Mouse (Mus musculus) kidney, embryonic 14.5 days (tissue): ENCODE measurements around the gene Angptl8. TPM values are rescaled to one million over a fixed set of nuclear protein-coding genes. Genes with fewer than 3 reads are reported as not detected.
A peak's percentile ranks its signal among the peaks of the same experiment; 100 is the strongest.
"Not testable (repeated sequence)": the region's sequence is repeated elsewhere in the genome, so short reads cannot be mapped to it uniquely, and the experiment has no call there.

Experiments
- ATAC-seq: fragments of 200-750 bp; cut with Nextera tagmentation; 2 replicates; pipeline ENCODE4 v1.8.0; 2017; ENCODE audit warnings: moderate number of reproducible peaks, mild to moderate bottlenecking, moderate TSS enrichment, moderate library complexity; ENCODE audit not compliant: low FRiP score, low TSS enrichment
- H3K27ac ChIP-seq: fragments of 300-500 bp; sonication (generic); 2 replicates; pipeline ENCODE4 v1.5.1; 2014; ENCODE audit warnings: low read depth, mild to moderate bottlenecking, low read length, moderate library complexity, mixed read lengths
- H3K27me3 ChIP-seq: fragments of 300-500 bp; sonication (generic); 2 replicates; pipeline ENCODE4 v1.6.1; 2014; ENCODE audit warnings: mild to moderate bottlenecking, low read length; ENCODE audit not compliant: control insufficient read depth, insufficient read depth
- H3K36me3 ChIP-seq: fragments of 300-500 bp; sonication (generic); 2 replicates; pipeline ENCODE4 v1.6.1; 2014; ENCODE audit warnings: low read length, mixed read lengths; ENCODE audit not compliant: control insufficient read depth, insufficient read depth
- H3K4me1 ChIP-seq: fragments of 300-500 bp; sonication (generic); 2 replicates; pipeline ENCODE4 v1.6.1; 2014; ENCODE audit warnings: low read length, mixed read lengths; ENCODE audit not compliant: control insufficient read depth, insufficient read depth
- H3K4me2 ChIP-seq: fragments of 300-500 bp; sonication (generic); replicated peaks from 2 replicates; pipeline ENCODE4 v1.6.1; 2014; ENCODE audit warnings: low read depth, mild to moderate bottlenecking, low read length
- H3K4me3 ChIP-seq: fragments of 300-500 bp; sonication (generic); 2 replicates; pipeline ENCODE4 v1.5.1; 2014; ENCODE audit warnings: mild to moderate bottlenecking, low read length
- H3K9ac ChIP-seq: fragments of 300-500 bp; sonication (generic); 2 replicates; pipeline ENCODE4 v1.6.1; 2014; ENCODE audit warnings: low read depth, mild to moderate bottlenecking, low read length, moderate library complexity
- H3K9me3 ChIP-seq: fragments of 300-500 bp; sonication (generic); 2 replicates; pipeline ENCODE4 v1.6.1; 2016; ENCODE audit warnings: low read length; ENCODE audit not compliant: control insufficient read depth
- WGBS: fragments of 180-500 bp; shearing (Covaris S2); extraction: QIAGEN DNeasy Blood & Tissue Kit; methylation state at CpG from one replicate; pipeline ENCODE4 v1.1.7; 2014; 5-methylcytosine and 5-hydroxymethylcytosine counted together
- polyA plus RNA-seq: library from polyadenylated mRNA; unstranded; fragments of >200 nt; fragmentation: Nextera tagmentation; extraction: Ambion mirVana; gene quantifications from 2 replicates; pipeline ENCODE4 v1.2.1, GENCODE M21; 2014

The Angptl8 gene
- 2.6 and 3.4 TPM in 2 replicates for polyA plus RNA-seq

DNA sequence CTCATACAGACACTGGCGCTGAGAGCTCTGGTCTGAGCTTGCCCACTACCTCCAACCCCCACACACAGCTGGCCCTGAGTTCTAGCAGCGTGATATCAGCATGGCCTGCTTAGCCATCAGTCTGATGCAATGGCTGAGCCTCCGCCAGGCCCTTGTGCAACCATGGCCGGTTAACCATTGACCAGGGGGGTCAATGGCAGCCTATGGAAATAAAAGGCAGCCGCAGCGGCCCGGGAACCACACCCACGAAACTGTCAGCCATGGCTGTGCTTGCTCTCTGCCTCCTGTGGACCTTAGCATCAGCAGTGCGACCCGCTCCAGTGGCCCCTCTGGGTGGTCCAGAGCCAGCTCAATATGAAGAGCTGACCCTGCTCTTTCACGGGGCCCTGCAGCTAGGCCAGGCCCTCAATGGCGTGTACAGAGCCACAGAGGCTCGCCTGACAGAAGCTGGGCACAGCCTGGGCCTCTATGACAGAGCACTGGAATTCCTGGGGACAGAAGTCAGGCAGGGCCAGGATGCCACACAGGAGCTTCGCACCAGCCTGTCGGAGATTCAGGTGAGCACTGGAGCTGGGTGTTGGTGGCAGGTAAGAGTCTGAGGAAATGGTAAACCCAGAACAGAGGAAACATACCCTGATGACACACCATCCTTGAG, at the start of gene Angptl8:
TSS of gene Angptl8 (plus strand) at position 253 of the 655 bp plus-strand sequence.
- peaks cover 49% of the 10 kb centered on the region for H3K36me3 ChIP-seq
- 72% methylated on average over 15 of the region's 15 CpGs for WGBS

DNA sequence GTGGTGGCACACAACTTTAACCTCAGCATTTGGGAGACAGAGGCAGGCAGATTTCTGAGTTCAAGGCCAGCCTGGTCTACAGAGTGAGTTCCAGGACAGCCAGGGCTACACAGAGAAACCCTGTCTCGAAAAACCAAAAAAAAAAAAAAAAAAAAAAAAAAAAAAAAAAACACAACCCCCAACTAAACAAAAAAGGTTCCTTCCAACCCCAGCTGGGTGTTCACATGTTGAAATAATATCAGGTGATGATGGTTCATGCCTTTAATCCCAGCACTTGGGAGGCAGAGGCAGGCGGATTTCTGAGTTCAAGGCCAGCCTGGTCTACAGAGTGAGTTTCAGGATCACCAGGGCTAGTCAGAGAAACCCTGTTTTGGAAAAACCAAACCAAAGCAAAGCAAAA, 49.0 kb upstream of the Angptl8 start:
- H3K9me3 ChIP-seq, H3K4me1 ChIP-seq, H3K4me3 ChIP-seq, H3K27me3 ChIP-seq, ATAC-seq, H3K27ac ChIP-seq, H3K4me2 ChIP-seq, H3K9ac ChIP-seq: not testable (repeated sequence)
- H3K36me3 ChIP-seq = peaks cover 69% of the 10 kb centered on the region
- WGBS = 76% methylated on average over 1 of the region's 2 CpGs

More for the DNA sequence above, at the start of gene Angptl8:
- Histone ChIP-seq H3K27ac (peak within 1 kb of the TSS; percentile 49; the same call in 1 of the 2 replicates), H3K27me3 (no peaks in the 10 kb centered on the region), H3K4me3 (no peak within 1 kb of the TSS), H3K9ac (0 out of 2 replicates have a peak within 1 kb of the TSS, but pooled peaks have one; percentile 28), H3K9me3 (no peaks in the 10 kb centered on the region), H3K4me1 (no peaks in the 10 kb centered on the region), H3K4me2 (no peak within 1 kb of the TSS)
- peak; percentile 47; the same call in 1 of the 2 replicates for ATAC-seq

GRCm38 (mm10) chr9:21786906-21787305, 48.4 kb upstream of the Angptl8 start:
- Histone ChIP-seq H3K36me3 (peaks cover 74% of the 10 kb centered on the region), H3K27me3 (no peaks in the 10 kb centered on the region), H3K9me3 (no peaks in the 10 kb centered on the region), H3K27ac (peak overlapping the region; percentile 30; the same call in 1 of the 2 replicates), H3K4me1 (0 out of 2 replicates have a peak, but pooled peaks cover 6% of the 10 kb centered on the region), H3K4me3 (no peak overlapping the region), H3K9ac (no peak overlapping the region), H3K4me2 (no peak overlapping the region)
- peak; percentile 58 for ATAC-seq
- 14% methylated on average over 6 of the region's 6 CpGs for WGBS

- no peak overlapping the region for H3K4me2 ChIP-seq
- H3K9me3 ChIP-seq = no peaks in the 10 kb centered on the region
- H3K27me3 ChIP-seq = no peaks in the 10 kb centered on the region
- peaks cover 77% of the 10 kb centered on the region for H3K36me3 ChIP-seq
- H3K9ac ChIP-seq = no peak overlapping the region
- H3K4me1 ChIP-seq = peaks cover 9% of the 10 kb centered on the region; the same call in 1 of the 2 replicates
- ATAC-seq = no peak
- no peak overlapping the region for H3K27ac ChIP-seq
- 57% methylated on average over 5 of the region's 5 CpGs for WGBS
- H3K4me3 ChIP-seq = no peak overlapping the region
These were observed 47.7 kb upstream of the Angptl8 start for GRCm38 (mm10) chr9:21787654-21788053.

- peaks cover 80% of the 10 kb centered on the region for H3K36me3 ChIP-seq
- no peak overlapping the region for H3K27ac ChIP-seq
- WGBS = 68% methylated on average over 9 of the region's 9 CpGs
These were observed 47.1 kb upstream of the Angptl8 start for GRCm38 (mm10) chr9:21788234-21788633.

GRCm38 (mm10) chr9:21791861-21792260, 43.4 kb upstream of the Angptl8 start:
- H3K9ac ChIP-seq = no peak overlapping the region
- H3K36me3 ChIP-seq = peaks cover 76% of the 10 kb centered on the region
- WGBS = 81% methylated on average over 8 of the region's 8 CpGs
- H3K9me3 ChIP-seq = no peaks in the 10 kb centered on the region
- H3K27me3 ChIP-seq = no peaks in the 10 kb centered on the region
- H3K4me1 ChIP-seq = peaks cover 28% of the 10 kb centered on the region
- ATAC-seq = no peak
- H3K27ac ChIP-seq = no peak overlapping the region
- H3K4me2 ChIP-seq = no peak overlapping the region
- no peak overlapping the region for H3K4me3 ChIP-seq

More at GRCm38 (mm10) chr9:21788234-21788633, 47.1 kb upstream of the Angptl8 start:
- H3K4me2 ChIP-seq = no peak overlapping the region
- no peaks in the 10 kb centered on the region for H3K27me3 ChIP-seq
- H3K4me3 ChIP-seq = no peak overlapping the region
- peaks cover 12% of the 10 kb centered on the region; the same call in 1 of the 2 replicates for H3K4me1 ChIP-seq
- no peaks in the 10 kb centered on the region for H3K9me3 ChIP-seq
- no peak for ATAC-seq
- H3K9ac ChIP-seq = no peak overlapping the region

DNA sequence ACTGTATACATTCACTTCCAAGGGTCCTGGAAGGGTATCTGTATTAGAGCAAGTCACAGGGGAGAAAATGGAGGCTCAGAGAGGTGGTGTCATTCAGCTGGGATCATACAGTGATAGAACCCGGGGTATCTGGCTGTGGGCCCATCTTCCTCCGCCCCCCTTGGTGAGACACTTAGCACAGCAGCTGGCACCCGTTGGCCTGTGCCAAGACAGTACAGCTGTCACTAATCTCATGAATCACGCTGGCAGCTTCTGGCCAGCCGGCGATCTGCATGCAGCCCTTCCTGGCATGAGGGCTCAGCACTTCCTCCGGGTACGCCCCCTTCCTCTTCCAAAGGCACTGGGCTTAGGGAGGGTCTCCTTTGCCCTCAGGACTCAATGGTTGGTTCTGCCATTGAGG, 42.7 kb upstream of the Angptl8 start:
- no peak for ATAC-seq
- peaks cover 28% of the 10 kb centered on the region for H3K4me1 ChIP-seq
- no peak overlapping the region; the same call in 1 of the 2 replicates for H3K9ac ChIP-seq

DNA sequence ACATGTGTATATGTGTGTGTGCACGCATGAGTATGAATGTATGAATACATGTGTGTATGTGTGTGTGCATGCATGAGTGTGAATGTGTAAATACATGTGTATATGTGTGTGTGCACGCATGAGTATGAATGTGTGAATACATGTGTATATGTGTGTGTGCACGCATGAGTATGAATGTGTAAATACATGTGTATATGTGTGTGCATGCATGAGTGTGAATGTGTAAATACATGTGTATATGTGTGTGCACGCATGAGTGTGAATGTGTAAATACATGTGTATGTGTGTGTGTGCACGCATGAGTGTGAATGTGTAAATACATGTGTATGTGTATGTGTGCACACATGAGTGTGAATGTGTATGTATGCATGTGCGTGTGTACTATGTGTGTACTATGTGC, 41.8 kb upstream of the Angptl8 start:
- Histone ChIP-seq H3K4me1 (peaks cover 26% of the 10 kb centered on the region), H3K36me3 (peaks cover 63% of the 10 kb centered on the region)
- not testable (repeated sequence) for H3K4me3 ChIP-seq, H3K9ac ChIP-seq, H3K4me2 ChIP-seq, ATAC-seq, H3K27ac ChIP-seq, H3K9me3 ChIP-seq, H3K27me3 ChIP-seq
- 98% methylated on average over 6 of the region's 6 CpGs for WGBS

More for the DNA sequence above, 42.7 kb upstream of the Angptl8 start:
- peak overlapping the region; percentile 15; the same call in 1 of the 2 replicates for H3K4me2 ChIP-seq
- H3K4me3 ChIP-seq = peak overlapping the region; percentile 6; the same call in 1 of the 2 replicates
- no peaks in the 10 kb centered on the region for H3K9me3 ChIP-seq
- no peak overlapping the region for H3K27ac ChIP-seq
- H3K36me3 ChIP-seq = peaks cover 72% of the 10 kb centered on the region
- WGBS = 28% methylated on average over 8 of the region's 8 CpGs
- H3K27me3 ChIP-seq = no peaks in the 10 kb centered on the region

DNA sequence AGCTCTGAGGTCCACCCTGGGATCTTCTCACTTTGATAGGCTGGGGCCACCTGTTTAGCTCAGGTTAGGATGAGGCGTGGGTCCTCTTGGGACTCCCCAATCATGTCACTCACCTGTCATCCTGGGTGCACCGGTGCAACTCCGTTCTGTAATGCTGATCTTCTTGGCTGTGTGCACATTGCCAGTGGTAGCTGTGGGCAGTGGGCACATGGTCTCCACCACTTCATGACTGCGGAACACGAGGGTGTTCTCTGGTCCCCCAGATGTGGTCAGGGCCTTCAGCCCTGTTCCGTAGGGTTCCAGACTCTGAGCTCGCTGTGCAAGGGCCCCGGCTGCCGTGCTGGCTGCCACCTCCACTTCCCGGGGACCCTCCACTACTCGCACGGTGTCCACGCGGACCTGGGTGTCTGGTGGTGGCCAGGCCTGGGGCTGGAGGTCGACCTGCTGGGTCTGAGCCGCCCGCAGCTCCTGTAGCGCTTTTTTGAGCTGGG, 40.9 kb upstream of the Angptl8 start:
- Histone ChIP-seq H3K4me1 (peaks cover 26% of the 10 kb centered on the region), H3K9me3 (no peaks in the 10 kb centered on the region), H3K4me3 (no peak overlapping the region), H3K27ac (no peak overlapping the region), H3K27me3 (no peaks in the 10 kb centered on the region), H3K36me3 (peaks cover 57% of the 10 kb centered on the region), H3K4me2 (no peak overlapping the region), H3K9ac (no peak overlapping the region)
- no peak for ATAC-seq
- 95% methylated on average over 18 of the region's 18 CpGs for WGBS
